Mouse (Mus musculus): ENCODE results near the gene Oasl2.

GRCm38 (mm10) chr5:114879399-114879798 is 17.3 kb upstream of the Oasl2 start:
- TF ChIP-seq CTCF (IDR thresholded peaks at IDR 0.05; ENCODE audit: control insufficient read depth, insufficient read depth, low read length) (no peak), POLR2A (IDR thresholded peaks at IDR 0.05; ENCODE audit: borderline replicate concordance, control insufficient read depth, low read depth, low read length) (no peak)
